Mouse (Mus musculus) hematopoietic stem cell, adult 5-6 weeks (primary cell): ENCODE measurements around the gene Grm8. TPM values are rescaled to one million over a fixed set of nuclear protein-coding genes. Genes with fewer than 3 reads are reported as not detected.

Experiments used
- ATAC-seq, 2 experiments: fragments of 125-278 bp in 1 of 2; replicated peaks in 1 of 2; 2 replicates each; pipeline ENCODE4 v1.8.0; 2016 to 2017; ENCODE audit warnings: inconsistent platforms in 2 of 2, mild to moderate bottlenecking in 2 of 2, moderate number of reproducible peaks in 2 of 2, low read depth in 1 of 2, moderate TSS enrichment in 1 of 2; ENCODE audit not compliant: low FRiP score in 2 of 2, poor library complexity in 2 of 2, severe bottlenecking in 2 of 2, insufficient read depth in 1 of 2, low TSS enrichment in 1 of 2
- total RNA-seq: library from RNA; stranded (forward); fragments of 172-1452, 232-1000 nt; gene quantifications from 2 replicates; pipeline ENCODE4 v1.2.3, GENCODE M21; 2017

Grm8 gene
- not detected in 2 replicates for total RNA-seq

GRCm38 (mm10) chr6:28135001-28135401 lies at the start of gene Grm8:
Grm8 (minus strand) TSS chr6:28135178.
- ATAC-seq, result peak; percentile 6 to 9; a peak in 2 of 4 replicates

- ATAC-seq, result no peak
Measured at GRCm38 (mm10) chr6:28169851-28170539, 35.0 kb upstream of the Grm8 start.

- ATAC-seq, result 0 out of 4 replicates have a peak, but pooled peaks of 1 of the 2 experiments have one; percentile 53
Measured at GRCm38 (mm10) chr6:28160399-28160798, 25.4 kb upstream of the Grm8 start.

DNA sequence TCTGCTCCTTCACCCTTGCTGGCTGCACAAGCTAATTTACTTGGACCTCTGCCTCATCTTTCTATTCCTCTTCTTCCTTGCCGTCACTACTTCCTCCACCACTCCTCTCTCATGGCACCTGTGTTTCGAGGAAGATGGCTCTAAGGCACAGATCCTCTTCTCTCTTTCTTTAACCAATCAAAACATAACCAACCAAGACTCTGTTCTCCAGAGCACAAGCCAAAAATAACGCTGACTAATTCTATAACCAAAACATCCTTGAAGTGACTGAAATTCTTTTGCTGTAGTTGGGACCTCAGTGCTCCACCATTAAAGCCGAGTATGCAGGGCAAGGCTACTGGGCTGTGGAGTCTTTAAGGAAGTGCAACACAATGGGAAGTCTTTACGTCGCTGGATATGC lies 11.5 kb upstream of the Grm8 start:
- ATAC-seq, result no peak

DNA sequence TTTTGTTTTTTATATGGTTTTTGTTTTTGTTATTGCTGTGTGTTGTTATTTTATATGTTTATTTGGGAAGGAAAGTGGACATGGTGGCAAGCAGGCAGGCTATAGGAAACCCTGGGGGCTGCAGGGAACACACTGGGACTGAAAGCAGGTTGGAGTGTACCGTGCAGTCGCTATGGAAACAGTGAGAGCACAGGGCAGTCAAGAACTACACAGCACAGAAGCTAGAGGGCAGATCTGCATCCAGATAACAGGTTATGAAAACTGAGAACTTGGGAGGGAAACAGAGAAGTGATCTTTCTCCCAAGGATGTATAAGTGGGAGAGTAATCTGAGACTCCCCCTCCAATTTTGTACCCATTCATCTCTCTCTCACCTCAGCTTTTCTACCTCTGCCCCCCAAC lies 7.4 kb upstream of the Grm8 start:
- 0 out of 4 replicates have a peak, but pooled peaks of 1 of the 2 experiments have one; percentile 25 for ATAC-seq

DNA sequence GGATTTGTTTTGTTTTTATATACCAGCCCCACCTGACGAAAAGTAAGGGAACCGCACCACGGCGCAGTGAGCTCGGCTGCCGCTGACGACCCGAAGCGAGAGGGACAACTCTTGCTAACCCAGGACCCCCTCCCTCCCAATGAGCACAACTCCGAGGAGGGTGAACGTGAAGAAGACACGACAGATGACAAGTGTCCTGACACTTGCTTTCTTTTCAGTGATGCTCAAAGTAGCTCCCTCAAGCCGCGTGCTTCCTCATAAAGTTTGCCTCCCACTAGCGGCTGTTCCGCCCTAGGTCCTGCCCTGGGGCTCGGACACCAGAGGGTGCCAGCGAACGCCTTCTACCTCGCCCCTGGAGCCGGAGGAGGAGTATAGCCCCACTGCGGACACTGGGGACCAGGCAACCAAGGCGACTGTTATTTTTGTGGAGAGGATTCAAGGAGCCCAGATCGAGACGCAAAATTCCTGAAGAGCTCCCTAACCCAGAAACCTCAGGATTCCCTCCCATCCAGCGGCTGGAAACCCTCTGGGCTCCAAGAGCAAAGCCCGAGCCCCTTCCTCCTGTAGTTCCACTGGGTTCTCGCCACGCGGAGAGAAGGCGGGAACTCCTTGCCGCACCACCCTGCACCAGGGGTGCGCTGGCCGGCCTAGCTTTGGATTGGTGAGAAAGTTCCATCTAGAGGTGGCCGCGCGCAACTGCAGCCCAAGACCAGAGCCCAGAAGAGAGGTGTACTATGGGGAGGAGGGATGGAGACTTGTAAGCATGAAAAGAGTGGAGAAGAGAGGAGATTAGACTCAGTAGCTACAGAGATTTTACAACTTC lies 644 bp upstream of the Grm8 start:
- peak; percentile 93 for ATAC-seq

DNA sequence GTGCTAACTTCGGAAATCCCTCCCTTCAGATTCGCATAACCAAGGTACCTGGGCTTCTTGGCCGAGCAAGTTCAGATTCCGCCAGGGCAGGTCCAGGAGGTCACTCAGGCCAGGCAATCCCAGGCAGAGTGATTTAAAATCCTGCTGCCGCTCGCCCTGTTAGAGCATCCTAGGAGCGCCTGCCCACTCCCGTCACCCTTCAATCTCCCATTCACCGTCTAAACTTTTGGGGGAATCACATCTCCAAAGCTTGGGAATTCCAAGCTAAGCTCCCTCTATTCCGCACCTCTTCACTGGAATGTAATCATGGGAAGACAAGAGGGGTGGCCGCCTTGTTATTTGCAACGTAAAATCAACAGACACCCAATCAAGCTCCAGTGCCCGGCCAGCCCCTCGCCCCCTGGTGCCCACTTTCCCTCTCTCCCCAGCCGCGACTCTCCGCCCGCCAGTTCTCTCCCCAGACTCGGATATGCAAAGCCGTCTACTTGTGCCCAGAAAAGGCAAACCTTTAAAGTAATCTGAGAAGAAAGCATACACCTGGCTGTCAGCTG lies 652 bp downstream of the Grm8 start:
- ATAC-seq, result no peak

DNA sequence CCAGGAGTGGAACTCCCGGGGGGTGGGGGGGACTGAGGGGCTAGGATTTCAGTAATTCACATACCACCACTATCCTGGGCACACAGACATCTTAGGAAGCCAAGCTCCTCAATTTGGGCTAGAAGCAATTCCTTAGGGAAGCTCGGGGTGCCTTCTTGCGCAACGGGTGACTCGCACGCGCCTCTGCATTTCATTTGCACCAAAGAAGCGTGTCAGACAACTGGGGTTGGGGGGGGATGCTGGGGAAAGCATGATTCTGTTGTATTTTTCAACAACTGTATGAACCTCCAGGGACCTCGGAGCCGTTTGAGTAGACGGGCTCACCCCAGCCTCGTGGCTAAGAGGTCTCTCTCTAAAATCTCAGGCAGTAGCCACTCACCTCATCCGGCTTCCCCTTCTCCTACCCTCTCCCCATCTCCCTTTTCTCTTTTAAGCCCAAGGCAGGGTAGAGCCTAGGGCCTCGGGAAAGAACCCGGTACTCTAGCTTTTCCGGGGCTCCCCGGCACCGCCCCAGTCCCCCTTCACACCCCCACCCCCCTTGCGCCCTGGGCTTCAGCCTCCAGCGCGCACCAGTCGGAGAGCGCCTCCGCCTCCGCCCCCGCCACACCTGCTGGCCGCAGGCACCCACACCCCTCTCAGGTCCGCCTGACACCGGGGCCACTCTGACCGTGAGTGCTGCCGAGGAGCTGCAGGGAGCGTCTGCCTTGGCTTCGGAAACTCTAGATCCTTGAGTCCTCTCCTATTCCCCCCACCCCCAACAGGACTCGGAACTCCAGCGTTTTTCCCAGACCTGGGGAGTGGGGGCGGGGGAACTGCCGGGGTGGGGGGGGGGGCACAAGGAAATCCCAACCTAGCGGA lies 1.5 kb downstream of the Grm8 start:
- no peak for ATAC-seq

- ATAC-seq, result no peak
Measured at GRCm38 (mm10) chr6:28132056-28132455, 2.9 kb downstream of the Grm8 start.

DNA sequence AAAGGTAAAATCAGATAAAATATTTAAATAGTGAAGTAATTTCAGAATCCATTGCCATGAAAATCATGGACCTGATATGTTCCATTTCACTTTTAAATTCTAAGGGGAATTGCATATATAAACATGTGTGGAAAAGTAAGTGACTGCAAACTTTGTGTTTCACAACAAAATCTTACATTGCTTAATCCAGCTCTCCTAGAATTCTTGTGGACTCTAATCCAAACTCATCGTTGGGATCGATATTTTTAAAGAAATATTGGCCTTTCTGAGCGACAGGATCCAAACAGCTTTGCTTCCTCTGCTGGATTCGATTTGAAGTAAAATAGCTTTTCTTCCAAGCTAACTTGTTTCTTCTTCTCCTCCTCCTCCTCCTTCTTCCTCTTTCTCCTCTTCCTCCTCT lies 6.1 kb downstream of the Grm8 start:
- ATAC-seq, result no peak

- no peak for ATAC-seq
Measured at GRCm38 (mm10) chr6:28115519-28115918, 19.5 kb downstream of the Grm8 start.

DNA sequence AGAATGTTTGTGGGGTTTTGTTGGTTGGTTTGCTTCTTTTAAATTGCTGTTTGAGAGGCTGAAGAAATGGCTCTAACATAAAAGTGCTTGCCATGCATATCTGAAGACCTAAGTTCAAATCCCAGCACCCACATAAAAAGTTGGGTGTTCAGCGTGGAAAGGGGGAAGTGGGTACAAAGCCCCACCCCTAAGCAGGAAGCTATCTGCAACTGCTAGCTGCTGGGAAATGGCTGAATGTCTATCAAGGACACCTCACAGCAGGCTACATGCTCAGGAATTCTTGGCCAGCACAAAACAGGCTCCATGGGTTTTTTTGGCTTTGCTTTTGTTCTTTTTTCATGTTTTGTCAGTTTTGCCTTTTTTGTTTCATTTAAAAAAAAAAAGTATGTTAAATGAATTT lies 20.1 kb downstream of the Grm8 start:
- ATAC-seq, result no peak

DNA sequence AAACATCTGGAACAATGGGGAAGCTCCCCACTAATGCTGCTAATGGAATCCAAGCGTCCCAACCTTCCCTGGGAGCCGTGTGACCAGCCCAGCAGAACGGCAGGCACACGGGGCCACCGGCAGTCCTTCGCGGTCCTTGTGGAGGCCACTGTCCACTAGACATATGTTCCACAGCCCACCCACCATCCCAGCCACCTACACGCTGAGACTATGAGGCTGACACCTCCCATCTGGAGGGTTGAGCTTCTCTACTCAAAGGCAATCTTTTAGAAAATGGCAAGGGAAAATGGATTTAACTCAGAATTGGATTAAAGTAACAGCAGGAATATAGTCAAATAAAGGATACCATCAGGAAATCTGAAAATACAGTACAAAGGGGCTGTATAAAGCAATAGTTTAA lies 23.4 kb downstream of the Grm8 start:
- ATAC-seq, result no peak

DNA sequence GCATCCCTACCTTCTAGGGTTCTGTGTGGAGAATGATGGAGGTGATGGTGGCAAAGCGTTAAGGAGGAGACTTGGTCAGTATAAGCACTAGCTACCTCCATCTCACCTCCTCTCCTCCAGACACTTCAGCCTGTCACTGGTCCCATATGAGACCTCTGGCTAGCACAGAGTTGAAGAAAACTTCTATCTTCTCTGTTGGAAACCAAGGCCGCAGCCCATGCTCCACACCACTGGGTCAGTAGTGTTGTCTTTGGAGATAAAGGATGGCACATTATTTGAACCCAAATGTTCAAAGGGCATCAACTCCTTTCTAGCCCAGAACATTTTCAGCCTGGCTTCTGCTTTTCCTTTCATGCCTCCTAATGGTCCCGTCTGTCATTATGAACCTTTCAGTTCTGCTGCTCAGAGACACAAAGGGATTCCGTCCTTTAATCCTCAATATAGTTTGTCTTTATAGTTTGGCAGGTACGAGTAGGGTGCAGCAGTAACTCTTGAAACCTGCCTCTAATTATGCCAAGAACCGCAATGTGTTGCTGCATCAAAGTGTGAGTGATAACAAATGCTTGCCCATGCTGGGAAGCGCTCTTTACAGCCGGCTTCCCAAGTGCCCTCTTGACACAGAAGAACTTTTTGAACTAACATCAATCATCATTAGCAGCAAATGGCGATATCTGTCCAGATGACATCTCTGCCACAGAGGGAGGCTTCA lies 32.2 kb downstream of the Grm8 start:
- ATAC-seq, result no peak

GRCm38 (mm10) chr6:28100001-28100400 lies 35.0 kb downstream of the Grm8 start:
- ATAC-seq, result peak; percentile 62 to 72; a peak in 3 of 4 replicates

DNA sequence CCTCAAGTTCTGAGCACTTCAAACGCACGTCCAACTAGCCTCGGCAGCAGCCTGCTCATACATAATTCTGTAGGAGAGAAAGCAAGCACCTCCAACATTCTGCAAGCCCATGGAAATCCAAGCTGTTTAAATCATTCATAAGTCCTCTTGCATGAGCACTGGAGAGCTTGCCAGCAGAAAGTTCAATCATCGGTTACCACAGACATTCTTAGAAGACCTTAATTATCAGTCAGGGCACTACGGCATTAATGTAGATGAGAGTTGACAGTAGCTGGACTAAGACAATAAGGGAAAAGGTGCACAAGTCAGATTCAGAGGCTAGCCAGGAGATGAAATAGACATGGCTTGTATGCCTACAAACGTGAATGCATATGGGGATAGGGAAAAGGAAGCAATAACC lies 42.5 kb downstream of the Grm8 start:
- ATAC-seq, result no peak

DNA sequence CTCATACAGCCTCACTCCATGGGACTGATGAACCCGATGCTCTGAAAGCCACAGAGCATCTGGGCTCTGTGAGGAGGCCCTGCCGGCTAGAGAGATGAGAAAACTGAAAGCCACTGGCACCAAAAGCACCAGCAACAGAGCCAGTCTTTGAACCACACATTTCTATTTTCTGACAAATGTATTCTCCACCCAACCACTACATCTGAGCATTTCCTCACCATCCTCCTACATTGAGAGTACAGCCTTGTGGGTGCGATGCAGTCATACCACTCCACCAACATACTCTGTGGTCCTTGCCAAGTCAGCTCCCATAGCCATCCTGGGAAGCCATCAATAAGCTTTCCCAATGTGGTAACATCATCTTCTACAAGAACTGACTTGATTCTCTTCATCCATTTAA lies 43.1 kb downstream of the Grm8 start:
- no peak for ATAC-seq
